ENCODE assay signal across 12 mouse cellular contexts in genomic region chr12:101807400-101807799, GRCm38 (mm10). TPM values are rescaled to one million over a fixed set of nuclear protein-coding genes. Genes with fewer than 3 reads are reported as not detected.
DNase-seq lines count a peak whose midpoint lies in the region; ATAC-seq and TF ChIP-seq lines count a peak whose summit lies in the region.
"Had no signal": no experiment of that assay in that cellular context is flagged by ENCODE, and none has a peak within 500 bp of the region (broad histone marks: within the 10 kb centered on the region; RNA-seq: fewer than 3 reads in every experiment).

No protein-coding gene starts in this region.

- H3K27ac ChIP-seq in intestine, embryonic 16.5 days (ENCODE audit: low read length) = no peak overlapping the region
- no peak overlapping the region for H3K27ac ChIP-seq in intestine, postnatal 0 days (ENCODE audit: low read depth, low read length)
- no peak overlapping the region for H3K27ac ChIP-seq in forebrain, embryonic 16.5 days (ENCODE audit: low read length)
- H3K27ac ChIP-seq: limb, embryonic 12.5 days had no signal

- no peak overlapping the region for H3K4me2 ChIP-seq in intestine, embryonic 16.5 days (ENCODE audit: low read depth, low read length)
- no peak overlapping the region for H3K4me2 ChIP-seq in intestine, postnatal 0 days (replicated peaks; ENCODE audit: low read depth)
- no peak overlapping the region for H3K4me2 ChIP-seq in forebrain, embryonic 16.5 days (ENCODE audit: low read length)
- H3K4me2 ChIP-seq: limb, embryonic 12.5 days; midbrain, embryonic 11.5 days had no signal

- DNase-seq in adrenal gland, postnatal 25 days = peak; percentile 43
- peak; percentile 38 to 42 for DNase-seq in heart, postnatal 10 days
- peak; percentile 82 for DNase-seq in lung, postnatal 10 days
- DNase-seq in testis, postnatal 14 days (ENCODE audit: low spot score) = no peak
- DNase-seq: cerebellum, postnatal 25 days; spleen, adult 18-20 months had no signal

- H3K4me1 ChIP-seq in intestine, embryonic 16.5 days (ENCODE audit: control insufficient read depth, insufficient read depth, low read length) = no peaks in the 10 kb centered on the region
- H3K4me1 ChIP-seq in intestine, postnatal 0 days (replicated peaks; ENCODE audit: control insufficient read depth, insufficient read depth, low read length) = no peaks in the 10 kb centered on the region
- no peaks in the 10 kb centered on the region for H3K4me1 ChIP-seq in forebrain, embryonic 16.5 days (replicated peaks; ENCODE audit: control insufficient read depth, insufficient read depth, low read length)
- H3K4me1 ChIP-seq: limb, embryonic 12.5 days had no signal

- H3K9ac ChIP-seq in intestine, embryonic 16.5 days (ENCODE audit: low read depth, low read length) = no peak overlapping the region
- H3K9ac ChIP-seq in intestine, postnatal 0 days (ENCODE audit: low read depth, low read length) = no peak overlapping the region
- no peak overlapping the region for H3K9ac ChIP-seq in forebrain, embryonic 16.5 days (replicated peaks; ENCODE audit: low read depth, low read length)
- H3K9ac ChIP-seq: limb, embryonic 12.5 days had no signal

- 68% methylated on average over 2 of the region's 2 CpGs for WGBS in intestine, embryonic 16.5 days
- 66% methylated on average over 2 of the region's 2 CpGs for WGBS in intestine, postnatal 0 days
- WGBS in forebrain, embryonic 16.5 days = 36% methylated on average over 2 of the region's 2 CpGs

- no peak for TF ChIP-seq CTCF in intestine, postnatal 0 days (IDR thresholded peaks at IDR 0.05; ENCODE audit: low read depth)

- intact Hi-C loops in heart, postnatal 10 days (cut with DNase I) = no loop called here

- H3K4me3 ChIP-seq in intestine, embryonic 16.5 days (ENCODE audit: low read length) = no peak overlapping the region
- no peak overlapping the region for H3K4me3 ChIP-seq in intestine, postnatal 0 days (ENCODE audit: low read depth, low read length)
- no peak overlapping the region for H3K4me3 ChIP-seq in forebrain, embryonic 16.5 days (replicated peaks; ENCODE audit: low read length)
- H3K4me3 ChIP-seq: limb, embryonic 12.5 days had no signal

- no peaks in the 10 kb centered on the region for H3K27me3 ChIP-seq in intestine, embryonic 16.5 days (replicated peaks; ENCODE audit: control insufficient read depth, insufficient read depth, low read length)
- no peaks in the 10 kb centered on the region for H3K27me3 ChIP-seq in intestine, postnatal 0 days (replicated peaks; ENCODE audit: control insufficient read depth, insufficient read depth, low read length)
- H3K27me3 ChIP-seq in forebrain, embryonic 16.5 days (replicated peaks; ENCODE audit: control insufficient read depth, insufficient read depth, low read length) = no peaks in the 10 kb centered on the region
- H3K27me3 ChIP-seq: limb, embryonic 12.5 days had no signal

- peak; percentile 40; the same call in 1 of the 2 replicates for ATAC-seq in intestine, embryonic 16.5 days
- no peak for ATAC-seq in intestine, postnatal 0 days
- ATAC-seq in erythroblast, adult 5-6 weeks (replicated peaks; ENCODE audit: low FRiP score, poor library complexity, severe bottlenecking) = no peak
- no peak for ATAC-seq in forebrain, embryonic 16.5 days

- H3K36me3 ChIP-seq in intestine, embryonic 16.5 days (ENCODE audit: control insufficient read depth, insufficient read depth, low read length) = no peaks in the 10 kb centered on the region
- peaks cover 5% of the 10 kb centered on the region; the same call in 1 of the 2 replicates for H3K36me3 ChIP-seq in intestine, postnatal 0 days (ENCODE audit: control insufficient read depth, insufficient read depth)
- no peaks in the 10 kb centered on the region for H3K36me3 ChIP-seq in forebrain, embryonic 16.5 days (ENCODE audit: control insufficient read depth, insufficient read depth)
- H3K36me3 ChIP-seq: limb, embryonic 12.5 days had no signal

- H3K9me3 ChIP-seq in intestine, embryonic 16.5 days (ENCODE audit: control insufficient read depth, low read length) = no peaks in the 10 kb centered on the region
- H3K9me3 ChIP-seq in intestine, postnatal 0 days (ENCODE audit: control insufficient read depth) = no peaks in the 10 kb centered on the region
- no peaks in the 10 kb centered on the region for H3K9me3 ChIP-seq in forebrain, embryonic 16.5 days (ENCODE audit: control insufficient read depth, low read length)
- H3K9me3 ChIP-seq: limb, embryonic 12.5 days had no signal

RNA-seq across cellular contexts. Expression of gene Fbln5, which starts 11.5 kb away (rescaled TPM):
- polyA plus RNA-seq in intestine, embryonic 16.5 days (2015; fragmentation: Nextera tagmentation; extraction: Ambion mirVana) = 59.6 and 64.9 TPM in 2 replicates
- 38.1 and 39.0 TPM in 2 replicates for polyA plus RNA-seq in intestine, postnatal 0 days (2015; fragmentation: Nextera tagmentation; extraction: Ambion mirVana)
- total RNA-seq in adrenal gland, postnatal 25 days (2021) = 50.9 and 55.6 TPM in 2 replicates
- 10 to 100 TPM; 47.1 to 52.2 TPM for total RNA-seq in heart, postnatal 10 days (2021)
- total RNA-seq in erythroblast, adult 5-6 weeks (2015; ENCODE audit: low replicate concordance) = not detected in 2 replicates
- total RNA-seq in erythroblast, adult 5-6 weeks (2017; ENCODE audit: low replicate concordance) = 0.28 and 0.60 TPM in 2 replicates
- polyA plus RNA-seq in forebrain, embryonic 16.5 days (2015; fragmentation: Nextera tagmentation; extraction: Ambion mirVana) = 7.9 and 13.5 TPM in 2 replicates

Comparison
In these comparisons a context has a peak if more than half of its experiments do, and no peak if none do; other contexts are left out.
1. RNA of gene Fbln5, which starts 11.5 kb away (total RNA-seq): 50.9 to 55.6 TPM in adrenal gland, postnatal 25 days and 47.1 to 52.2 TPM in heart, postnatal 10 days; 0.28 to 0.60 TPM in erythroblast, adult 5-6 weeks; every median in the first group is over 10 times any median in the second.